Mouse (Mus musculus) layer of hippocampus, adult 9-11 months (tissue): ENCODE data around the gene Cdk17.

Experiments
- DNase-seq: peaks from one replicate; pipeline ENCODE4 v3.0.0; 2022

The Cdk17 gene

DNA sequence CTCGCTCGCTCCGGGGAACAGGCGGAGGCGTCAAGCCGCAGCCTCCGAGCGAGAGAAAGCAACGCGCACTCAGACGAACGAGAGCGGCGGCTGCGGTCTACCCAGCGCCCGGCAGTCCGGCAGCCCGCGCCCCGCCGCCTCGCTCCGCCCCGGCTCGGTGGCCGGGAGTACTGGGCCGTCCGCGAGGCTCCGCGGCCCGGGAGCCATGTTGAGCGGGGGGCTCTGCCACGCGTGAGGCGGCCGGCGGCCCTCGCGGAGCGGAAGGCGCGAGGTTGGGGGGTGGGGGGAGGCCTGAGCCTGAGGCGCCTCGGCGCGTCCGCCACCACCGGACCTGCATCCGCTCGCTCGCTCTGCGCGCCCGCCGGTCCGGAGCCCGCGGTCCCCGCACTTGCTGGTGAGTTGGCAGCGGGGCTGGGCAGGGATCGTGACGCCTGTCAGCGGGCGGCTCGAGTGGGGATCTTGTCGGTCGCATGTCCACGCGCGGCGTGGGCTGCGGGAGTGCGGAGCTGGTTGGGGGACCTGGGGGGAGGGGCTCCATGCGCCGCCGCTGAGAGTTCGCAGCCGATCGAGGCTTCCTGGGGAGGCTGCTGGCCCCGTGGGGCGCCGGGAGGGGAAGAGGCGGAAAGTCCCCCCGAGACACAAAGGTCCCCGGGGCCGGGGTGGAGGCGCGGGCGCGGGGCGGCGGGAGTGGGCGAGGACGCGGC lies at the start of gene Cdk17:
Gene Cdk17, plus strand, starts transcription at position 69 of the 704 bp plus-strand sequence.
- DNase-seq, result peak; percentile 50

DNA sequence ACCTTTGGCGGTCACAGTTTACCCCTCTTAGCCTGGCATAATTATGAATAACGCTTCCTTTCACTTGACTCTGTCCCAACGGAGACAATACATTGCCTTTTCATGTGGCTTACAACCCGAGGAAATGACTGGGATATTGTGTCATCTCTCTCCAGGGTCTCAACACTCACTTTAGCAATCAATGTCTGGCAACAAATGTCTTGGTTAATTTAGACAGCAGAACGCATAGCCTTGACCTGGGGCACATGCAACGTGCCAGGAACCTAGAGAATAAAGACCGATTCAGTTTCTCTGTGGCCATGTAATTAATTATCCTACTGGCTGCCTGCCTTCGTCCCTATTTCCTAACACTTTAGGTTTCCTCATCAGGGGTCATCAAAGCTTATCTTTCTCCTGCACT lies 49.3 kb upstream of the Cdk17 start:
- no peak for DNase-seq

DNA sequence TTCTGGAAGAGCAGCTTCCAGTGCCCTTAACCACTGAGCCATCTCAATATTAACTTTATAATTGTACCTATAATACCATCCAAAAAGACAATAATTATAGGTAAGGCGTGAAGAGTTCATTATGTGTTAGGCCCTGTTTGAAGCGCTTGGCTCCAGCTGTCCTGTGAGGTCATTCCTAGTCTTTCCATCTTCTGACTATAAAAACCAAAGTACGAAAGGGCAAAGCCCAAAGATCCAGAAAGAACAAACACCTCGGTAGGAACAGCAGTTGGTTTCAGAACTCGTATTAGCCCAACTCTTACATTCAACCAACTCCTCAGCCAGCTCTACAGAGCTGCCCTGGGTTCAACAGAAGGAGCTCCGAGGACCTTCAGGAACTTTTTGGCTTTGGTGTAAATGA lies 48.7 kb upstream of the Cdk17 start:
- DNase-seq, result no peak

DNA sequence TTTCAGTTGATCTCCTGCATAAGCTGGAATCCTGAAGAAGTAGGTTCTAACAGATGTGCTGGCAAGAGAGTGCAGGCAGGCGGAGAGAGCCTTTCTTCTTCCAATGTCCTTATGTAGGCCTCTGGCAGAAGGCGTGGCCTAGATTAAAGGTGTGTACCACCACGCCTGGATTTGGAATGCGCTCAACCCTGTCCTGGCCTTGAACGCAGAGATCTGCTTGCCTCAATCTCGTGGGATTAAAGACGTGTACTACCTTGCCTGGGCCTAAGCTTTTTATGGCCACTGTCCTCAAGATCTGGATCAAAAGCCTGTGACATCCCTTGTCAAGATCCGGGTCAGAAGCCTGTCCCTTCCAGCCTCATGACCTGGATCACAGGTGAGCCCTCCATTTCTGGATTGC lies 46.7 kb upstream of the Cdk17 start:
- no peak for DNase-seq

DNA sequence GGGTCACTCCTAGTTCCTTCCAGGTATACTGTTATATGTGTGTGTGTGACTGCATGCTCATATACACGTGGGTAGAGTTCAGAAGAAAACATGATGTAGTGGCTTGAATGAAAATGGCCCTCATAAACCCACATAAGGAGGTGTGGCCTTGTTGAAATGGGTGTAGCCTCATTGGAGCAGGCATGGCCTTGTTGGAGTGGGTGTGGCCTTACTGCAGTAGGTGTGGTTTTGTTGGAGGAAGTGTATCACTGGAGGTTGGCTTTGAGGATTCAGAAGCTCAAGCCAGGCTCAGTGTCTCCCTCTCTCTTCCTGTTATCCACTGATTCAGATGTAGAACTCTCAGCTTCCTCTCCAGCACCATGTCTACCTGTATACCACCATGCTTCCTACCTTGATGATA lies 45.9 kb upstream of the Cdk17 start:
- DNase-seq, result no peak

DNA sequence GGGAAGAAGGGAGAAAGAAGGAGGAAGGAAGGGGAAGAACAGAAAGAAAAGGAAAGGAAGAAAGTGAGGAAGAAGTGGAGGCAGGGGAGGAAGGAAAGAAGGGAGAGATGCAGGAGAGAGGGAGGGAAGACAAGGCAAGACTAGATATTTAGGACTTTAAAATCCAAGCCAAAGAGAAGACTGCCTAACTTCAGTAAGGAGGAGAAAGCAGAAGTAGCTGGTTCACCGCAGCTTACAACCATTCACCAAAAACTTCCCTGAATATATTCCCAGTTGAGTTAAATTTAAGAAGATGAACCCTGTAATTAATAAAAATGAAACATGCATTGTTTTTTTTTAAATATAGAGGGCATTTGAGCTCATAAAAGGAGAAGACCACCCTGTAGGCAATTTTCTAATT lies 44.9 kb upstream of the Cdk17 start:
- DNase-seq, result no peak

DNA sequence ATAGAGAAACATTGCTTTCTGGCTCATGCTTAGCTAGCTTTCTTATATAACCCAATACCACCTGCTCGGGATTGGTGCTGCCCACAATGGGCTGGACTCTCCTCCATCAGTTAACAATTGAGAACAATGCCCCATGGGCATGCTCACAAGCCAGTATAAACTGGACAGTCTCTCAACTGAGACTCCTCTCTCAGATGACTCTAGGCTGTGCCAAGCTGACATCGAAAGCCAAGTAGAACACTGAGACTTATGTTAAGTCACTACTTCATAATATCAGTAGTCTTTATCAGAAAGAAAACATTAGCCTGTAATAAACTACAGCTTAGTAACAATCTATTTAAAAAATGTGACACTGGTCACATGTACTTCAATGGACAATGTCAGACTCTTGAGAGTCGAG lies 44.0 kb upstream of the Cdk17 start:
- no peak for DNase-seq

DNA sequence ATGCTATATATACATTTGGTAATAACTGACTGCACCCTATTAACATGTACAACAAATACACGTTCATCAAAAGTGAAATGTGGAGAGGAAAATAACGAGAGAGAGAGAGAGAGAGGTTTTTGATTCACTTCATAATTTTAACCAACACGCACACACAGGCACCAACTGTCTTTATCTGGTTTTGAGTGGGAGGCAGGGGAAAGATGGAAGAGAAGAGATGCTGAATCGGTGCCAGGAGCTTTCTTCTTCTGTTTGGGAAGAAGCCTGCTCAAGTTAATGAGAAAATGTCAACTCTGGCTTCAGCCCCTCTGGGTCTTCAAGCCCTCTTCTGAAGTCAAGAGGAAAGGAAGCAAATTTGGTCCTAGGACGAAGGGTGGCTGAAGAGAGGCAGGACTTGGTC lies 40.9 kb upstream of the Cdk17 start:
- peak; percentile 69 for DNase-seq

DNA sequence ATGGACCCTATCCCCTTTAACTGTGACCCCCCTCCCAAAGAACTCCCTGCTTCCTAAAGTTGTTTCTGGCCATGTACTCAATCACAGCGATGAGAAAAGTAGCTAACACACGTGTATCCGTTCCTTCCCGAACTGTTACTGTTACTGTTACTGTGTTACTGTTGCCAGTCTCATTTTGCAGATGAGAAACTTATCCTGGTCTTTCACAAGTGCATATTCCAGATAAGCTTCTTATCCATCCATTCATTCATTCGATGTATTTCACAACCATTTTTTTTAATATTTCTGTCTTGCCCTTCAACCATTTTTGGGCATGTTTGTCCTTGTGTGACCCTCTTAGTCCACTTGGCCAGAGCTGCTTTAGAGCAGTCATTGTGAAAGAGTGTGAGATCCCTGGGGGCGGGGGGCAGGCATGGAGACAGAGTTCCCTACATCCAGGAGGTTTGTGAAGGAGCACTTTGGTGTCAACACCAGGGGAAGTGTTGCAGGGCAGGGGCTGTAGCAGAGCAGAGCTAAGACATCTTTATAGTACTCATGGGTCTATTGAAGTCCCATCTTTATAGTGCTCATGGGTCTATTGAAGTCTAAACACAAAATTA lies 39.3 kb upstream of the Cdk17 start:
- DNase-seq, result no peak

DNA sequence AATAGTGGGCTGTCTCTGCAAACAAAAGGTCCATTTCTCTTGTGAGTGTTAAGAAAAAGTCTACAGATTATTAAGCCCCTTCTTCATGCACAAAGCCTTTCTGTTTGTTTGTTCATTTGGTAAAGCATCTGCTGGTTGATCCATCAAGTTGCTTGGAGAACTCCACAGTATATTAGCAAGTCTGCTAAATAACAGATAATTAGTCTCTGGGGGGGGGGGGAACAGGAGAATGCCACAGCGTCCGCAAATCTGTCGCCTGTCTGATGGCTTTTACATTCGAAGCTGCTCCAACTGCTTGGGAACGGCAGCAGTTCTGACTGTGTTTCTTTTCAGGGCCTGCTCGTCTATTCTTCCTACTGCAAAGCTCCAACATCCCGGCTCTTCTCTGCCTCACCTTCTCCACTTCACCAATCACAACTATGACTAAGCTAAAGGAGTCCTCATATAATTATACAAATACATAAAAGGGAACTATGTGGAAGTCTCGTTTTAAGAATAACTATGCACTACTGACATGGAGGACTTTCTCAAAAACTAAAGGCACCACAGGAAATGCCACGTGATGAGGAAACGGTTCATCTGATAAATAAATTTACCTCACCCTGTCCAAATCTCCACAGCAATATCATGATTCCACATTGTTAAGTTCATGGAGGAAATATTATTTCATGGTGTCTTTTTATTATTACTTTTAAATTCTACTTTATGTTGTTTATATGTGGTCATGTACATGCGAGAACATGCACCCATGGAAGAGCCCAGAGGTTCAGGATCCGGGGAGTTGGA lies 38.1 kb upstream of the Cdk17 start:
- DNase-seq, result no peak

DNA sequence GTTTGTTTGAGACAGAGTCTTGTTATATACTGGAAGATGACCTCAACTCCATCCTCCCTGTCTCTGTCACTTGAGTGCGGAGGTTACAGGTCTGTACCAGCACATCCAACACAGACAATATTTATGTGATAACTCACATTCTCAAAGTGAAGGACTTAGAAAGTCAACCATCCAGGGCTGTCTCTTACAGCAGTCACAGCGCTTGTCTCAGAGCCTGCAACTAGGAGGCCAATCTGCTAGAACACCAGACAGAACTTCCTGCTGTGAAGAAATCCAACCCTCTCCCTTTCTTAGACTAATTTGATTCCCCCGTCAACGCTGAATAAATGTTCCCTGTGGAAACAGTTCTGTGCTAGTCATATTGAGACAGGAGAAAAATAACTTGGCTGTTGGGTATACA lies 37.4 kb upstream of the Cdk17 start:
- DNase-seq, result no peak

DNA sequence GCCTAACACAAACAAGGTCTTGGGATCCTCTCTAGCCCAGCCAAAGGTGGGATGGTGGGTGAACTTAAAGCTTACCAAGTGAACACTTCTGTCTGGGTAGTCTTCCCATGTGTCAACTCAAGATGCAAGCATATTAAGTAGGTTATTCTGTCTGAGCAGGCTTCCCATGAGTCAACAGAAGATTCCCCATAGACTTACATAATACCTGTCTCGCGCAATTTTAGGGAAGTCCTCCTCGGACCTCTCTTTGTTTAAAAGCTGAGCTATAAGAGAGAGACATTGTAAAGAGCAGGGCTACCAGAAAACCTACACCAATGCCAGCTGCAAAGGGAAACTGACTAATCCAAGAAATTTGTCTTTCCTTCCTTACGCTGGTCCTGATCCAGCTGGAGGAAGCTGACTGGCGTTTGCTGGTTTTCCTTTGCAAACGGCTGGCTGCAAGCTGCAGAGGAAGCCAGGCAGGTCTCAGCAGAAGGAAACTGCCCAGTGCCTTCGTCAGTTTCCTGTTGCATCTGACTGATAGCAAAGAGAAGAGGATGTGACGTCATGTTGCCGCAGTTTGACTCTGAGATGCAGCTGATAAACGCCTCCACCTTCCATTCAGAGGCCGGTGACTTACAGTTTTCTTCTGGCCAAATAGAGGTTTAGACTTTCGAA lies 36.6 kb upstream of the Cdk17 start:
- peak; percentile 73 for DNase-seq

DNA sequence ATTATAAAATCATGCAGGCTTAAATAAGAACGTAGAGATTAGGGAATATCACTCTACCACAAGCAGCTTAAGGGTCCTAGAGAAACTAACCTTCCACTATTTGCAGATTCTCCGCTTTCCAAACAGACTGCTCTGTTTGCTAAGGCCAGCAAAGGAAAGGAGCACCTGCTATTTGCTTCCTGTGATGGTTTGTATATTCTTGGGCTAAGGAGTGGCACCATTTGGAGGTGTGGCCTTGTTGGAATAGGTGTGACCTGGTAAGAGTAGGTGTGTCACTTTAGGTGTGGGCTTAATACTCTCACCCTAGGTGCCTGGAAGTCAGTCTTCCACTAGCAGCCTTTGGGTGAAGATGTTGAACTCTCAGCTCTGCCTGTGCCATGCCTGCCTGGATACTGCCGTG lies 34.6 kb upstream of the Cdk17 start:
- DNase-seq, result no peak

DNA sequence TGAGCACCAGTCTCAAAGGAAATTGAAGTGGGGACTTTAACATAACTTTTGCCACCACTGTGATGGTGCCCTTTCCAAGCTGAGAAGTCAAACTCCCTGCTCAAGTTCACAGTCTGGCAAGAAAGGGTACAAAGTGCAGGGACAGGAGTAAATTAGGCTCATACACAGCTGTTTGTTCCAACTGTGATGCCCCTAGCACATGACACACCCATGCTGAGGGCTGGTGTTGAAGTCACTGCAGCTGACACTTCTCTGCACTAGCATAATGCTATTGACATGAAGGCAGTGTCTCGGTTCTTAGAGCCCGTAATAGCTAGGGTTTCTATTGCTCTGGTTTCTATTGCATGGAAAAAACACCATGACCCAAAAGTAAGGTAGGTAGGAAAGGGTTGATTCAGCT lies 32.1 kb upstream of the Cdk17 start:
- no peak for DNase-seq

DNA sequence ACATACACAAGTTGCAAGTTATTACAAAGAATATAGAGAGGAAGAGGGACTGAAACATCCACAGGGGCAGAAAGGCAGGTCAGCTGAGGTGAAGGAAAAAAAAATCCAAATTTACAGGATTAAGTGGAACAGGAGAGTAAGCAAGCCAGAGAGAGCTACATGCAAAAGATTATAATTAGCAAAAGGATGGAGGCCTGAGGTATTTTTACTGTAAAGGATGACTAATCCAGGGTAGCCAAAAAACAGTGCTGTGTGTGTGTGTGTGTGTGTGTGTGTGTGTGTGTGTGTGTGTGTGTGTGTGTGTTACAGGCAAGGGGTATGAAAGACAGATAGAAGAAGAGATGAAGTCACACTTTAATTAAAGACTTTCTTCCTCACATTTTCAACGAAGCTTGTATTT lies 31.3 kb upstream of the Cdk17 start:
- no peak for DNase-seq

DNA sequence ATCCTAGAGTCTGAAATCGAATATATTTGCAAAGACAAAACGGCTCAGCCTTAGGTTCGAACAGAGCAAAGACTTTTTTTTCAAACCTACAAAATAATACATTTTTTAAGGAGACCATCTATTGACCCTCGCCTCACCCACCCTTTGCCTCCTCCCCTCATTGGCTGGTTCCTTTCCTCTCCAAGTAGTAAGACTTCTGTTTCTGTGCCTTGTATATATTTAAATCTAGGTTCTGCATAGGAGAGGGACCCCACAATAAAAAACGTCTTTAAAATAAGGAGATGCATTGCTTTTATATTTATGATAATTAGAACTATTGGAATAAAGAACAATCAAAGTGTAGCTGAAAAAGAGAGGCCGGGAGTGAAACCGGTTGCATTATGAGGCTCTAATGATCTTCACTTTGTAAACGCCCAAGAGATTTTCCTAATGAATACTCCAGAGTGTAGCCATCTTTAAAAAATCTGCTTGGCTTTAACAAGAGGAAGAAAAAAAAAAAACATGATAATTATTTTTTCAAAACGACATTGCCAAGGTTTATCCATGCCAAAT lies 30.7 kb upstream of the Cdk17 start:
- no peak for DNase-seq

DNA sequence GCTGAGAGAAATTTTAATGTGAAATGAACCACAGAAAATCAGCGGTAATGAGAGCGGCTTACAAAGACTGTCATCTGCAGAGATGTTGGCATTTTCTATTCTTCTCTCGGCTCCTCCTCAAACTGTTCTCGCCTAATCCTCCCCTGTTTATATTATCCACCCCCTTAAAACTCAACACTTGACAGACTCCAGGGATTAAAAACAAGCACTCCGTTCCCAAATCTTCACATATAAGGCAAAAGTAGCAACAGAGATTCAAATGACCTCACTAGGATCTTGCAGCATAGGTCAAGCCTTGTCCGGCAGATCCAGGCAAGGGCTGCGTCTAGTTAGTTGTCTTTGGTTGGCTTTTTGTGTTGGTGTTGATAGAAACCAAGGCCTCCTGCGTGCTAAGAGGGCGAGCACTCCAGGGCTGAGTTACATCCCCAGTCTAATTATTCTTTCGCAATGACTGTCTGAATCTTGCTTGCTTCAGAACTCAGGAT lies 30.2 kb upstream of the Cdk17 start:
- peak; percentile 53 for DNase-seq

DNA sequence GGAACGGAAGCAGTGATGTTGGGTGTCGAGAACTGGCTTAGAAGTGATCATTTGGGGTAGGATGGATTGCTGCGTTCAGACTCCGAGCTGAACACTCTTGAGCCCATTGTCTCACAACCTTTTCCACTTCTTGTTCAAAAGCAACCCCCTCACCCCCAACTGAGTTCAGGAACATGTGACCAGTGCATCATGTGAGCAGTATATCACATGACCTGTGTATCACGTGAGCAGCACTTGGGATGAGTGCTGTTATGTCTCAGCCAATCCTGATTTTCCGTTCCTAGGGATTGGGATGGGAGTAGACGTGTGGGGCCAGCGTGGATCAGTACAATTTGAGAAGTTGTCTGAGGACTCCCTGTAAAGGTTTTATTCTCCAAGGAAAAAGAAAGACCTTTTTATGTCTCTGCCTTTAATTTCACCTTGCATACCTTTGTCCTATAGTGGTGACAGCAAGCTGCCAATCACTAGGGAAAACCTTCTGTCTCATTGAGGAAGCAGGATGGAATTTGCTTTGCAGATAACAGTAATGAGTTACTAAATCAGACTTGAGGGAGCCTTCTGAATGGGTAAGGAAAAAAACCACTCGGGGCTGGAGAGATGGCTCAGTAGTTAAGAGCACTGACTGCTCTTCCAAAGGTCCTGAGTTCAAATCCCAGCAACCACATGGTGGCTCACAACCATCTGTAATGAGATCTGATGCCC lies 28.7 kb upstream of the Cdk17 start:
- no peak for DNase-seq

DNA sequence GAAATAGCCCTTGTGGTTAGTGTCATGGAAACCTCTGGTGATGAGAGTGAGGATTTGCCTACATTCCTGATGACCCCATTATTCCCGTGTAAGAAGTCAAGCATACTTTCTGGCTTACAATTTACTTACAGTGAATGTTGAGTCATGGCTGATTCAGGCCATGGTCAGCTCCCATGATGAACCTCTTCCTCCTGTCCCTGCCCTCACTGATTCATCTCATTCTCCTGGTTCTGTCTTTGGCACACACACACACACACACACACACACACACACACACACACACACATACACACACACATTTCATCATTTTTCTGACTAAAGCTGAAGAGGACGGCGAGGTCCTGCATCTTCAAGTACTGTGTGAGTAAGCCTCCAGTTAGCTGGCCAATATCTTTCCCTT lies 21.9 kb upstream of the Cdk17 start:
- DNase-seq, result no peak

DNA sequence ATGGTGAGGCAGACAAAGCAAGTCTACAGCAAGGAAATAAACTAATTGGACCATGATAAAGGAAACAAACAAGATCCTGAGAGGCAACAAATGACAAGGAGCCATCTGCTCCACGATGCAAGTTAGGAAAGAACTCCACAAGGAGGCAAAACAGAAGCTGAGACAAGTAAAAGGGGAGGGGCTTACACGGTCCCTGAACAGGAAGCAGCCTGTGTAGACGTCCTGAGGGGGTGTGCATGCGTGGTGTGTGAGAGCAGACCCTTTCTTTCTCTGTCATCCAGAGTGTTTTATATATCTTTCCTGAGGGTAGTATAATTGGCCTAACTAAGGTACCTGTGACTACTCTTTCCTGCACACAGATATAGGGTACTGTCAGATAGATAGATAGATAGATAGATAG lies 19.9 kb upstream of the Cdk17 start:
- no peak for DNase-seq

DNA sequence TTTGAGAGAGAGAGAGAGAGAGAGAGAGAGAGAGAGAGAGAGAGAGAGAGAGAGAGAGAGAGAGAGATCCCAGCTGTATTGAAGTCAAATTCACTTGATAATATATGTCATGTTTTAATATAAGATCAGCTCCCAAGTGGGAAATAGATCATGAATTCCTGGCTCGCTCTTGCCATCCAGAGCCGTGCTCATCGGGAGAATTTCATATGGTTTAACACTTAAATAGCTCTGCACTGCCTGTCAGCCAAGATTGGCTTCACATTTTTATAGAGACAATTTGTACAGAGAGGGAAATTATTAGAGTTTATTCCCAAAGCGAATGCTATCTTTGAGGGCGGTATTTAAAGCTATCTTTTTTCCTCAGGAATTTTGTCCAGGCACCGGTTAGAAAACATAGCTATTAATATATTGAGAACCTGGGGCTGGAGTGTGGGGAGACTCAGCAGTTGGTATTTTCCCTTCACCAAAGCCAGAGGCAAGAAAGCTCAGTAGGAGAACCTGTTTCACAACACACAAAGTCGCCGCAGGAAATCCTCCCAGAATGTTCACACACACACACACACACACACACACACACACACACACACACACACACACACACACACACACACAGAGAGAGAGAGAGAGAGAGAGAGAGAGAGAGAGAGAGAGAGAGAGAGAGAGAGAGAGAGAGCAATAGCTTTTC lies 17.9 kb upstream of the Cdk17 start:
- no peak for DNase-seq
